Mouse (Mus musculus): ENCODE measurements around the gene Ccdc85a. TPM values are rescaled to one million over a fixed set of nuclear protein-coding genes. Genes with fewer than 3 reads are reported as not detected.

Ccdc85a gene
- polyA plus RNA-seq (2015; fragmentation: Nextera tagmentation; extraction: Ambion mirVana) = 0.75 and 1.1 TPM in 2 replicates

- ATAC-seq (ENCODE audit: low FRiP score, low TSS enrichment) (peak; percentile 83), DNase-seq (ENCODE audit: low spot score) (peak; percentile 80)
- Histone ChIP-seq H3K4me1 (replicated peaks; ENCODE audit: control insufficient read depth, insufficient read depth) (no peaks in the 10 kb centered on the region), H3K9ac (ENCODE audit: low read length) (peak within 1 kb of the TSS; percentile 47), H3K4me2 (replicated peaks; ENCODE audit: low read depth) (peak within 1 kb of the TSS; percentile 68), H3K27me3 (ENCODE audit: control insufficient read depth, insufficient read depth, low read length) (no peaks in the 10 kb centered on the region), H3K4me3 (ENCODE audit: low read depth, low read length) (peak within 1 kb of the TSS; percentile 42), H3K36me3 (ENCODE audit: control insufficient read depth, insufficient read depth, low read length) (no peaks in the 10 kb centered on the region), H3K9me3 (ENCODE audit: control insufficient read depth, low read length) (no peaks in the 10 kb centered on the region), H3K27ac (replicated peaks) (no peak within 1 kb of the TSS)
- TF ChIP-seq EP300 (optimal IDR thresholded peaks at IDR 0.05) (no peak), CTCF (IDR thresholded peaks at IDR 0.05; ENCODE audit: low read depth) (peak; percentile 78)
- WGBS = under 1% methylated on average over 25 of the region's 25 CpGs
Measured at GRCm38 (mm10) chr11:28583911-28584434, at the start of gene Ccdc85a. Ccdc85a (minus strand) TSS chr11:28584324.

GRCm38 (mm10) chr11:28633571-28634125 lies 49.5 kb upstream of the Ccdc85a start:
- H3K4me1 ChIP-seq (replicated peaks; ENCODE audit: control insufficient read depth, insufficient read depth) = no peaks in the 10 kb centered on the region
- WGBS = 29% methylated on average over 1 of the region's 1 CpGs
- no peaks in the 10 kb centered on the region for H3K36me3 ChIP-seq (ENCODE audit: control insufficient read depth, insufficient read depth, low read length)
- H3K4me2 ChIP-seq (replicated peaks; ENCODE audit: low read depth) = no peak overlapping the region
- H3K27me3 ChIP-seq (ENCODE audit: control insufficient read depth, insufficient read depth, low read length) = no peaks in the 10 kb centered on the region
- ATAC-seq (ENCODE audit: low FRiP score, low TSS enrichment) (no peak), DNase-seq (ENCODE audit: low spot score) (no peak)
- no peak for TF ChIP-seq EP300 (optimal IDR thresholded peaks at IDR 0.05)
- TF ChIP-seq CTCF (IDR thresholded peaks at IDR 0.05; ENCODE audit: low read depth) = no peak
- no peak overlapping the region for H3K27ac ChIP-seq (replicated peaks)
- H3K4me3 ChIP-seq (ENCODE audit: low read depth, low read length) = no peak overlapping the region
- H3K9ac ChIP-seq (ENCODE audit: low read length) = no peak overlapping the region
- H3K9me3 ChIP-seq (ENCODE audit: control insufficient read depth, low read length) = no peaks in the 10 kb centered on the region

DNA sequence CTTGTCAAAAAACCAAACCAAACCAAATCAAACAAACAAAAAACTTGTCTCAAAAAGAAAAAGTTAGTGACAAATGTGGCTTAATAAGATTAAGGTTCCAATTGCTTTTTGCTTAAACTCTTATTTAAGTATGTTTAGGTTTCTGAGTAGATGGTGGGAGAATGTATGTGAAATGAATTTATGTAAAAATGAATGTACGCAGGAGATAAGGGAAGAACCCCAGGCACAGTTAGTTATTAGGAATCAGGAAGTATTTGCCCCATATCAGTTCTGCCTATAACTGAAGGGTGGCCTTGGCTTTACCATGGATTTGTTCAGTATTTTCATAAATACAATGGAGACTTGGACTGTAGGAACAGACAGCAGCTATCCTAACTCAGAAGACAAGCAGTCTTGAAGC lies 49.0 kb upstream of the Ccdc85a start:
- WGBS = 67% methylated on average over 1 of the region's 1 CpGs
- no peaks in the 10 kb centered on the region for H3K27me3 ChIP-seq (ENCODE audit: control insufficient read depth, insufficient read depth, low read length)
- DNase-seq (ENCODE audit: low spot score) (no peak), ATAC-seq (ENCODE audit: low FRiP score, low TSS enrichment) (no peak)
- no peaks in the 10 kb centered on the region for H3K36me3 ChIP-seq (ENCODE audit: control insufficient read depth, insufficient read depth, low read length)
- H3K4me1 ChIP-seq (replicated peaks; ENCODE audit: control insufficient read depth, insufficient read depth) = no peaks in the 10 kb centered on the region
- H3K9me3 ChIP-seq (ENCODE audit: control insufficient read depth, low read length) = no peaks in the 10 kb centered on the region
- no peak overlapping the region for H3K27ac ChIP-seq (replicated peaks)
- H3K4me2 ChIP-seq (replicated peaks; ENCODE audit: low read depth) = no peak overlapping the region
- H3K4me3 ChIP-seq (ENCODE audit: low read depth, low read length) = no peak overlapping the region
- no peak for TF ChIP-seq CTCF (IDR thresholded peaks at IDR 0.05; ENCODE audit: low read depth)
- TF ChIP-seq EP300 (optimal IDR thresholded peaks at IDR 0.05) = no peak
- H3K9ac ChIP-seq (ENCODE audit: low read length) = no peak overlapping the region

DNA sequence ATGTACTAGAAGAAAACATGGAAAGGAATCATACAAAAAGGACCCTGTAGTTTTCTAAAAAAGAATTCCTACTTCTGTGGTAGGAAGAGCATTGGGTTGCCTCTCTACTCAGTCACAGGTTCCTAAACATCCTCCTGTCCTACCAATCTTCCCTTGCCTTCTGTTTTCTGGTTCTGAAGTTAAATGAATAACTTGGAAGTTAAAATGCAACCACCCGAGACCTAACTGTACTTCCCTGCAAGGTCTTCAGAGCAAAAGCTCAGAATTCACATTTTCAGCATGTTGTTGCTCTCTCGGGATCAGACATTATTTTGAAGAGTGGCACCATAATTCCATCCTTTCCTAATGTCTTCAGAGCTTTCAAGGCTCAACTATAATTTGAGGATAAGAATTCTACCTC lies 46.6 kb upstream of the Ccdc85a start:
- H3K9me3 ChIP-seq (ENCODE audit: control insufficient read depth, low read length) = no peaks in the 10 kb centered on the region
- H3K9ac ChIP-seq (ENCODE audit: low read length) = no peak overlapping the region
- WGBS = 78% methylated on average over 2 of the region's 2 CpGs
- no peaks in the 10 kb centered on the region for H3K4me1 ChIP-seq (replicated peaks; ENCODE audit: control insufficient read depth, insufficient read depth)
- no peaks in the 10 kb centered on the region for H3K27me3 ChIP-seq (ENCODE audit: control insufficient read depth, insufficient read depth, low read length)
- no peak overlapping the region for H3K27ac ChIP-seq (replicated peaks)
- ATAC-seq (ENCODE audit: low FRiP score, low TSS enrichment) = no peak
- DNase-seq (ENCODE audit: low spot score) = no peak
- no peak overlapping the region for H3K4me2 ChIP-seq (replicated peaks; ENCODE audit: low read depth)
- H3K36me3 ChIP-seq (ENCODE audit: control insufficient read depth, insufficient read depth, low read length) = no peaks in the 10 kb centered on the region
- no peak overlapping the region for H3K4me3 ChIP-seq (ENCODE audit: low read depth, low read length)
- TF ChIP-seq EP300 (optimal IDR thresholded peaks at IDR 0.05) = no peak
- TF ChIP-seq CTCF (IDR thresholded peaks at IDR 0.05; ENCODE audit: low read depth) = no peak

DNA sequence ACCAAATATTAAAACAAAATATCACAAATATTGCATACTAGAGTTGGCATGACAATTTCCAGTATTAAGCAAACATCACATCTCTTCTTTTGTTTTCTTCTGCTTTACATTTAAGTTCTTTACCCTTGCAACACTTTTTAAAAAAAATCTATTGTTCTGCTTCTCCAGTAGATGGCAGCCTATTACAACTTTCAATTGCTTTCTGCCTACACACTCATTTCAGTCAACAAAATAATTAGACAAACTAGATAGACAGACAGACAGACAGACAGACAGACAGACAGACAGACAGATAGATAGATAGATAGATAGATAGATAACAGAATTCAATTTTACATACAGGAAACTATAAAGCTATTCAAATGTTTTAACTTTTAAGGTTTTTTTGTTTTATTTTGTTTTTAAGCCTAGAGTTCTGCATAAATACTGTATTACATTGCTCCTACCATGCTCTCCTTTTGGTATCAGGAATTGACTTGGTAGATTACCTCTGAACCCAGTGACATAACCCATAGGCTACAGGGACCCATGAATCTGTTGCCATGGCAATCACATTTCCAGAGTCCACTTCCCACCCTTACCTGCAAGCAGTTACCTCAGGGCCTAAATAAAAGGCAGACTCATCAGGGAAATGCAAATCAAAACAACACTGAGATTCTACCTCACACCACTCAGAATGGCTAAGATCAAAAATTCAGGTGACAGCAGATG lies 26.8 kb upstream of the Ccdc85a start:
- no peak overlapping the region for H3K4me3 ChIP-seq (ENCODE audit: low read depth, low read length)
- no peaks in the 10 kb centered on the region for H3K4me1 ChIP-seq (replicated peaks; ENCODE audit: control insufficient read depth, insufficient read depth)
- H3K27me3 ChIP-seq (ENCODE audit: control insufficient read depth, insufficient read depth, low read length) = no peaks in the 10 kb centered on the region
- no peak overlapping the region for H3K27ac ChIP-seq (replicated peaks)
- H3K9me3 ChIP-seq (ENCODE audit: control insufficient read depth, low read length) = no peaks in the 10 kb centered on the region
- no peak overlapping the region for H3K9ac ChIP-seq (ENCODE audit: low read length)
- H3K4me2 ChIP-seq (replicated peaks; ENCODE audit: low read depth) = no peak overlapping the region
- no peaks in the 10 kb centered on the region for H3K36me3 ChIP-seq (ENCODE audit: control insufficient read depth, insufficient read depth, low read length)
- ATAC-seq (ENCODE audit: low FRiP score, low TSS enrichment) (no peak), DNase-seq (ENCODE audit: low spot score) (no peak)
- TF ChIP-seq CTCF (IDR thresholded peaks at IDR 0.05; ENCODE audit: low read depth) (peak; percentile 79), EP300 (optimal IDR thresholded peaks at IDR 0.05) (no peak)
